Mouse (Mus musculus) megakaryocyte, embryonic 14.5 days (primary cell): Measurements from ENCODE around the gene Smarca4.

Source experiments
- FLI1 ChIP-seq: IDR thresholded peaks from 2 replicates; pipeline ENCODE4 v1.6.1; 2012; ENCODE audit warnings: low read length, inconsistent platforms, mixed read lengths
- GATA1 ChIP-seq: IDR thresholded peaks from 3 replicates; pipeline ENCODE4 v1.6.1; 2012; ENCODE audit warnings: mixed read lengths, low read length, inconsistent platforms, borderline replicate concordance

- TF ChIP-seq GATA1 (no peak), FLI1 (no peak)
Measured at GRCm38 (mm10) chr9:21692491-21692890, 76.5 kb downstream of the Smarca4 start.
